Mouse (Mus musculus) cerebellum, adult 2 months (tissue): ENCODE measurements at regions not wholly inside any gene's neighbourhood (a gene's known extent, or its start where the extent isn't known, plus 50 kb on each side); places are given as distances from the start of the nearest gene placed in this dataset.

ENCODE experiments used
- CTCF ChIP-seq: fragments of 200-500 bp; IDR thresholded peaks from 2 replicates; pipeline ENCODE4 v1.5.1; 2011; ENCODE audit warnings: low read depth, mild to moderate bottlenecking, control low read depth, low read length, moderate library complexity, borderline replicate concordance; ENCODE audit not compliant: insufficient read depth
- POLR2A ChIP-seq: fragments of 200-500 bp; IDR thresholded peaks from 2 replicates; pipeline ENCODE4 v1.6.1; 2011; ENCODE audit warnings: low read length, control low read depth, borderline replicate concordance; ENCODE audit not compliant: insufficient read depth

- TF ChIP-seq POLR2A: no peak
- no peak for TF ChIP-seq CTCF
Observed at GRCm38 (mm10) chr9:97282090-97282489, 87.7 kb downstream of the Trim42 start.
